Mouse (Mus musculus) heart, adult 2 months (tissue): Measurements from ENCODE around the gene Gabarap. TPM values are rescaled to one million over a fixed set of nuclear protein-coding genes. Genes with fewer than 3 reads are reported as not detected.

Source experiments
- DNase-seq, 2 experiments: peaks; one replicate each; pipeline ENCODE4 v3.0.0; 2021
- H3K27ac ChIP-seq: fragments of 200-600 bp; 2 replicates; pipeline ENCODE4 v1.8.1; 2022
- H3K27me3 ChIP-seq: fragments of 200-500 bp; 2 replicates; pipeline ENCODE4 v1.6.1; 2012; ENCODE audit warnings: mild to moderate bottlenecking, low read length, inconsistent platforms, mixed read lengths; ENCODE audit not compliant: control insufficient read depth, insufficient read depth
- H3K36me3 ChIP-seq: fragments of 200-500 bp; 2 replicates; pipeline ENCODE4 v1.6.1; 2012; ENCODE audit warnings: low read length, inconsistent platforms; ENCODE audit not compliant: control insufficient read depth, insufficient read depth
- H3K4me1 ChIP-seq: fragments of 200-500 bp; 2 replicates; pipeline ENCODE4 v1.6.1; 2011; ENCODE audit warnings: low read length; ENCODE audit not compliant: control insufficient read depth, insufficient read depth
- H3K4me3 ChIP-seq: fragments of 200-600 bp; 2 replicates; pipeline ENCODE4 v1.8.1; 2022
- H3K79me2 ChIP-seq: fragments of 200-500 bp; replicated peaks from 2 replicates; pipeline ENCODE4 v1.6.1; 2012; ENCODE audit warnings: mild to moderate bottlenecking, inconsistent platforms, low read length, moderate library complexity, mixed read lengths; ENCODE audit not compliant: control insufficient read depth, insufficient read depth
- H3K9ac ChIP-seq: fragments of 200-500 bp; 2 replicates; pipeline ENCODE4 v1.6.1; 2012; ENCODE audit warnings: low read depth, mild to moderate bottlenecking, control low read depth, inconsistent platforms, low read length, mixed read lengths
- CTCF ChIP-seq: fragments of 200-600 bp; IDR thresholded peaks from 2 replicates; pipeline ENCODE4 v1.8.1; 2022; ENCODE audit warnings: antibody characterized with exemption, mild to moderate bottlenecking, moderate library complexity
- EP300 ChIP-seq: fragments of 200-500 bp; IDR thresholded peaks from 2 replicates; pipeline ENCODE4 v1.6.1; 2011; ENCODE audit warnings: low read depth, low read length, control low read depth; ENCODE audit not compliant: insufficient read depth
- POLR2A ChIP-seq: fragments of 200-500 bp; IDR thresholded peaks from 2 replicates; pipeline ENCODE4 v1.6.1; 2011; ENCODE audit warnings: mild to moderate bottlenecking, low read depth, low read length, control low read depth; ENCODE audit not compliant: insufficient read depth
- WGBS: fragments of 180-500 bp; shearing (Covaris S2); methylation state at CpG from one replicate; pipeline ENCODE4 v1.1.7; 2018; 5-methylcytosine and 5-hydroxymethylcytosine counted together
- intact Hi-C: fragments of 180-260 bp; cut with DNase I; formaldehyde crosslinking; loops from one replicate; pipeline ENCODE4 v1.15.1; 2025
- microRNA-seq, 2 experiments: library from miRNA; unstranded; fragments of <30 nt; microRNA quantifications; one replicate each; pipeline ENCODE4 v1.2.0; 2021
- polyA plus RNA-seq: library from polyadenylated mRNA; depleted of rRNA; stranded (reverse); fragments of >200 nt; gene quantifications from 2 replicates; pipeline ENCODE4 v1.2.3, GENCODE M21; 2012; rRNA removed
- total RNA-seq, 2 experiments: library from RNA; stranded (reverse); gene quantifications; 2 replicates each; pipeline ENCODE4 v1.2.3; 2021

Gabarap gene
- total and polyA plus RNA-seq, 3 experiments = 284 to 469 (median 340) TPM

GRCm38 (mm10) chr11:70039631-70040030 lies 48.7 kb downstream of the Gabarap start:
- Histone ChIP-seq H3K4me3 (no peak overlapping the region), H3K4me1 (no peaks in the 10 kb centered on the region), H3K79me2 (no peaks in the 10 kb centered on the region), H3K27me3 (no peaks in the 10 kb centered on the region), H3K36me3 (no peaks in the 10 kb centered on the region), H3K9ac (no peak overlapping the region), H3K27ac (no peak overlapping the region)
- intact Hi-C loops = no loop called here
- TF ChIP-seq CTCF (no peak), EP300 (no peak), POLR2A (no peak)
- 92% methylated on average over 10 of the region's 10 CpGs for WGBS
- DNase-seq = no peak

GRCm38 (mm10) chr11:70040184-70040583 lies 49.2 kb downstream of the Gabarap start:
- Histone ChIP-seq H3K9ac (no peak overlapping the region), H3K27me3 (no peaks in the 10 kb centered on the region), H3K36me3 (no peaks in the 10 kb centered on the region), H3K4me3 (no peak overlapping the region), H3K27ac (no peak overlapping the region), H3K79me2 (no peaks in the 10 kb centered on the region), H3K4me1 (no peaks in the 10 kb centered on the region)
- TF ChIP-seq CTCF = no peak
- no peak for TF ChIP-seq EP300
- no peak for TF ChIP-seq POLR2A
- no peak for DNase-seq
- 80% methylated on average over 7 of the region's 7 CpGs for WGBS
- intact Hi-C loops = no loop called here

- intact Hi-C loops = no loop called here
- Histone ChIP-seq H3K9ac (no peak overlapping the region), H3K79me2 (no peaks in the 10 kb centered on the region), H3K27ac (no peak overlapping the region), H3K4me1 (no peaks in the 10 kb centered on the region), H3K36me3 (no peaks in the 10 kb centered on the region), H3K4me3 (no peak overlapping the region), H3K27me3 (no peaks in the 10 kb centered on the region)
- DNase-seq = no peak
- WGBS = 87% methylated on average over 23 of the region's 23 CpGs
- no peak for TF ChIP-seq EP300
- no peak for TF ChIP-seq POLR2A
- TF ChIP-seq CTCF = no peak
Observed at GRCm38 (mm10) chr11:70042309-70043085, 51.6 kb downstream of the Gabarap start.

GRCm38 (mm10) chr11:70043665-70044064 lies 52.7 kb downstream of the Gabarap start:
- H3K27me3 ChIP-seq = no peaks in the 10 kb centered on the region
- TF ChIP-seq CTCF (no peak), POLR2A (no peak), EP300 (no peak)
- no peak overlapping the region for H3K4me3 ChIP-seq
- intact Hi-C loops = no loop called here
- no peak overlapping the region for H3K9ac ChIP-seq
- no peaks in the 10 kb centered on the region for H3K36me3 ChIP-seq
- no peaks in the 10 kb centered on the region for H3K79me2 ChIP-seq
- H3K4me1 ChIP-seq = no peaks in the 10 kb centered on the region
- DNase-seq = no peak
- H3K27ac ChIP-seq = no peak overlapping the region
- WGBS = 86% methylated on average over 7 of the region's 7 CpGs

Small RNA genes lying within 50 kb of the gene (microRNA-seq; reads per million reads assigned to microRNA genes)
- gene Gm44349 (0 to 0.39 reads per million in 2 experiments), gene Mir324 (1,213 to 1,322 reads per million in 2 experiments)

Other genes with a start within 250 kb of the Gabarap start
Only the 30 nearest of the 39 such genes appear.
- 1 to 10 TPM; 4.1 TPM for gene Chrnb1, start 195.2 kb upstream of the Gabarap start, total RNA-seq
- gene Chrnb1, start 195.2 kb upstream of the Gabarap start, polyA plus RNA-seq = 10.3 and 16.4 TPM in 2 replicates
- 1 to 10 TPM; 1.9 to 2.5 TPM for gene Fgf11, start 189.3 kb upstream of the Gabarap start, total RNA-seq
- gene Fgf11, start 189.3 kb upstream of the Gabarap start, polyA plus RNA-seq = 3.3 and 4.3 TPM in 2 replicates
- gene Tmem102, start 185.5 kb upstream of the Gabarap start, total RNA-seq = under 1 TPM; 0.25 to 0.29 TPM
- 0.44 and 0.47 TPM in 2 replicates for gene Tmem102, start 185.5 kb upstream of the Gabarap start, polyA plus RNA-seq
- gene Gm39566, start 175.8 kb upstream of the Gabarap start, total RNA-seq = not detected
- 0.02 and 0.09 TPM in 2 replicates for gene Gm39566, start 175.8 kb upstream of the Gabarap start, polyA plus RNA-seq
- gene Spem2, start 172.7 kb upstream of the Gabarap start, total RNA-seq = not detected
- 0.15 and 0.20 TPM in 2 replicates for gene Spem2, start 172.7 kb upstream of the Gabarap start, polyA plus RNA-seq
- gene Spem1, start 169.0 kb upstream of the Gabarap start, total RNA-seq = not detected
- gene Spem1, start 169.0 kb upstream of the Gabarap start, polyA plus RNA-seq = 0.23 and 0.32 TPM in 2 replicates
- 1 to 10 TPM; 3.4 to 5.0 TPM for gene Nlgn2, start 153.4 kb upstream of the Gabarap start, total RNA-seq
- 6.0 and 6.7 TPM in 2 replicates for gene Nlgn2, start 153.4 kb upstream of the Gabarap start, polyA plus RNA-seq
- 100 to 1,000 TPM; 214 to 254 TPM for gene Tmem256, start 152.6 kb upstream of the Gabarap start, total RNA-seq
- 308 and 350 TPM in 2 replicates for gene Tmem256, start 152.6 kb upstream of the Gabarap start, polyA plus RNA-seq
- gene Plscr3, start 144.8 kb upstream of the Gabarap start, total RNA-seq = 10 to 100 TPM; 21.2 to 22.4 TPM
- 45.3 and 48.3 TPM in 2 replicates for gene Plscr3, start 144.8 kb upstream of the Gabarap start, polyA plus RNA-seq
- not detected for gene Tnk1, start 132.4 kb upstream of the Gabarap start, total RNA-seq
- gene Tnk1, start 132.4 kb upstream of the Gabarap start, polyA plus RNA-seq = 0.20 and 0.68 TPM in 2 replicates
- gene Tmem95, start 113.1 kb upstream of the Gabarap start, total RNA-seq = not detected
- not detected in 2 replicates for gene Tmem95, start 113.1 kb upstream of the Gabarap start, polyA plus RNA-seq
- gene Kctd11, start 109.7 kb upstream of the Gabarap start, total RNA-seq = 1 to 10 TPM; 2.3 to 2.6 TPM
- 2.9 TPM in 2 replicates for gene Kctd11, start 109.7 kb upstream of the Gabarap start, polyA plus RNA-seq
- gene Acap1, start 95.6 kb upstream of the Gabarap start, total RNA-seq = 1 to 10 TPM in 1 of 2 experiments, under 1 TPM in 1; 0.65 to 1.1 TPM
- gene Acap1, start 95.6 kb upstream of the Gabarap start, polyA plus RNA-seq = 1.7 and 3.3 TPM in 2 replicates
- under 1 TPM; 0.23 to 0.34 TPM for gene 2810408A11Rik, start 90.2 kb upstream of the Gabarap start, total RNA-seq
- gene 2810408A11Rik, start 90.2 kb upstream of the Gabarap start, polyA plus RNA-seq = 0.15 and 0.41 TPM in 2 replicates
- gene Neurl4, start 90.1 kb upstream of the Gabarap start, total RNA-seq = 10 to 100 TPM; 42.6 to 47.1 TPM
- gene Neurl4, start 90.1 kb upstream of the Gabarap start, polyA plus RNA-seq = 31.5 and 54.1 TPM in 2 replicates
- gene Gps2, start 77.3 kb upstream of the Gabarap start, total RNA-seq = 10 to 100 TPM; 27.2 to 28.4 TPM
- gene Gps2, start 77.3 kb upstream of the Gabarap start, polyA plus RNA-seq = 53.9 and 63.9 TPM in 2 replicates
- gene Eif5a, start 69.2 kb upstream of the Gabarap start, total RNA-seq = 100 to 1,000 TPM; 397 to 444 TPM
- 360 and 540 TPM in 2 replicates for gene Eif5a, start 69.2 kb upstream of the Gabarap start, polyA plus RNA-seq
- gene Ybx2, start 55.3 kb upstream of the Gabarap start, total RNA-seq = 10 to 100 TPM; 16.7 to 22.6 TPM
- gene Ybx2, start 55.3 kb upstream of the Gabarap start, polyA plus RNA-seq = 64.2 and 66.2 TPM in 2 replicates
- 100 to 1,000 TPM; 363 to 456 TPM for gene Slc2a4, start 43.0 kb upstream of the Gabarap start, total RNA-seq
- gene Slc2a4, start 43.0 kb upstream of the Gabarap start, polyA plus RNA-seq = 516 and 737 TPM in 2 replicates
- not detected for gene Cldn7, start 26.4 kb upstream of the Gabarap start, total RNA-seq
- 0.50 and 3.5 TPM in 2 replicates for gene Cldn7, start 26.4 kb upstream of the Gabarap start, polyA plus RNA-seq
- 100 to 1,000 TPM; 143 to 144 TPM for gene Ctdnep1, start 10.0 kb upstream of the Gabarap start, total RNA-seq
- gene Ctdnep1, start 10.0 kb upstream of the Gabarap start, polyA plus RNA-seq = 138 and 190 TPM in 2 replicates
- 10 to 100 TPM; 39.0 to 42.2 TPM for gene Elp5, start 8.6 kb upstream of the Gabarap start, total RNA-seq
- gene Elp5, start 8.6 kb upstream of the Gabarap start, polyA plus RNA-seq = 61.6 and 78.5 TPM in 2 replicates
- gene Phf23, start 4.6 kb downstream of the Gabarap start, total RNA-seq = 10 to 100 TPM; 18.1 to 22.8 TPM
- 11.5 and 17.6 TPM in 2 replicates for gene Phf23, start 4.6 kb downstream of the Gabarap start, polyA plus RNA-seq
- 1 to 10 TPM; 4.1 to 4.9 TPM for gene Dvl2, start 9.5 kb downstream of the Gabarap start, total RNA-seq
- 6.1 and 7.4 TPM in 2 replicates for gene Dvl2, start 9.5 kb downstream of the Gabarap start, polyA plus RNA-seq
- 1,000 to 10,000 TPM; 1,139 to 1,355 TPM for gene Acadvl, start 24.3 kb downstream of the Gabarap start, total RNA-seq
- gene Acadvl, start 24.3 kb downstream of the Gabarap start, polyA plus RNA-seq = 701 and 889 TPM in 2 replicates
- 1 to 10 TPM; 5.2 to 5.7 TPM for gene Dlg4, start 25.8 kb downstream of the Gabarap start, total RNA-seq
- gene Dlg4, start 25.8 kb downstream of the Gabarap start, polyA plus RNA-seq = 6.9 and 9.8 TPM in 2 replicates
- not detected for gene Asgr1, start 62.9 kb downstream of the Gabarap start, total RNA-seq
- 0.50 TPM in 1 of 2 replicates, not detected in the other for gene Asgr1, start 62.9 kb downstream of the Gabarap start, polyA plus RNA-seq
- gene Asgr2, start 101.5 kb downstream of the Gabarap start, total RNA-seq = under 1 TPM in 1 of 2 experiments, not detected in 1; 0.16 TPM
- 0.31 and 0.56 TPM in 2 replicates for gene Asgr2, start 101.5 kb downstream of the Gabarap start, polyA plus RNA-seq
- gene Mgl2, start 139.2 kb downstream of the Gabarap start, total RNA-seq = 1 to 10 TPM; 5.6 to 6.7 TPM
- gene Mgl2, start 139.2 kb downstream of the Gabarap start, polyA plus RNA-seq = 7.4 and 9.7 TPM in 2 replicates
- gene Clec10a, start 165.1 kb downstream of the Gabarap start, total RNA-seq = 1 to 10 TPM; 1.7 to 3.2 TPM
- gene Clec10a, start 165.1 kb downstream of the Gabarap start, polyA plus RNA-seq = 2.8 and 3.8 TPM in 2 replicates